22 mouse cellular contexts compared by ENCODE assay signal in genomic region chr4:62251776-62252175, GRCm38 (mm10).
"Had no signal": no experiment of that assay in that cellular context is flagged by ENCODE, and none has a peak within 500 bp of the region (broad histone marks: within the 10 kb centered on the region; RNA-seq: fewer than 3 reads in every experiment).

No protein-coding gene starts in this region.

- H3K36me3 ChIP-seq: heart, embryonic 12.5 days; hindbrain, embryonic 15.5 days; kidney, embryonic 15.5 days; limb, embryonic 13.5 days; limb, embryonic 15.5 days; liver, embryonic 12.5 days had no signal

- H3K27ac ChIP-seq: hindbrain, embryonic 15.5 days; hindbrain, postnatal 0 days; kidney, embryonic 15.5 days; kidney, postnatal 0 days; limb, embryonic 13.5 days; limb, embryonic 15.5 days; liver, embryonic 12.5 days; liver, embryonic 14.5 days had no signal

- ATAC-seq: hindbrain, postnatal 0 days; intestine, embryonic 16.5 days; liver, embryonic 12.5 days had no signal

- H3K9ac ChIP-seq: heart, embryonic 12.5 days; hindbrain, embryonic 15.5 days; kidney, embryonic 15.5 days; limb, embryonic 13.5 days; limb, embryonic 15.5 days; liver, embryonic 12.5 days; liver, embryonic 14.5 days had no signal

- H3K27me3 ChIP-seq: heart, embryonic 12.5 days; hindbrain, embryonic 15.5 days; kidney, embryonic 15.5 days; limb, embryonic 13.5 days; limb, embryonic 15.5 days; liver, embryonic 12.5 days had no signal

- H3K9me3 ChIP-seq: heart, embryonic 12.5 days; hindbrain, embryonic 15.5 days; kidney, embryonic 15.5 days; limb, embryonic 13.5 days; limb, embryonic 15.5 days; liver, embryonic 12.5 days had no signal

- H3K4me1 ChIP-seq: heart, embryonic 12.5 days; hindbrain, embryonic 15.5 days; kidney, embryonic 15.5 days; limb, embryonic 13.5 days; limb, embryonic 15.5 days; liver, embryonic 12.5 days had no signal

- H3K4me3 ChIP-seq: heart, embryonic 12.5 days; hindbrain, embryonic 15.5 days; kidney, embryonic 15.5 days; limb, embryonic 13.5 days; limb, embryonic 15.5 days; liver, embryonic 12.5 days had no signal

- H3K4me2 ChIP-seq: heart, embryonic 12.5 days; hindbrain, embryonic 15.5 days; kidney, embryonic 15.5 days; limb, embryonic 13.5 days; limb, embryonic 15.5 days; liver, embryonic 12.5 days had no signal

- DNase-seq: gastrocnemius, postnatal 14 days; gastrocnemius, postnatal 36 days; heart, adult 18-20 months; heart, postnatal 10 days; kidney, adult 11 months; kidney, adult 2 months; kidney, adult 9 months; kidney, postnatal 14 days; kidney, postnatal 36 days; layer of hippocampus, adult 9-11 months; layer of hippocampus, postnatal 36 days; left cerebral cortex, postnatal 4 days had no signal
